Mouse (Mus musculus) stomach, embryonic 14.5 days (tissue): ENCODE data around the gene Rps24. TPM values are rescaled to one million over a fixed set of nuclear protein-coding genes. Genes with fewer than 3 reads are reported as not detected.

ENCODE experiments used
- ATAC-seq: fragments of 200-750 bp; cut with Nextera tagmentation; 2 replicates; pipeline ENCODE4 v1.8.0; 2017; ENCODE audit warnings: low read depth, moderate TSS enrichment; ENCODE audit not compliant: insufficient number of reproducible peaks, insufficient read depth, low FRiP score
- H3K27ac ChIP-seq: fragments of 300-500 bp; sonication (generic); 2 replicates; pipeline ENCODE4 v1.5.1; 2014; ENCODE audit warnings: mild to moderate bottlenecking, low read length, moderate library complexity, mixed read lengths
- H3K27me3 ChIP-seq: fragments of 300-500 bp; sonication (generic); 2 replicates; pipeline ENCODE4 v1.6.1; 2014; ENCODE audit warnings: low read length, control low read depth, mixed read lengths; ENCODE audit not compliant: control insufficient read depth, insufficient read depth
- H3K36me3 ChIP-seq: fragments of 300-500 bp; sonication (generic); 2 replicates; pipeline ENCODE4 v1.6.1; 2014; ENCODE audit warnings: mild to moderate bottlenecking, control low read depth, low read length, moderate library complexity, mixed read lengths; ENCODE audit not compliant: control insufficient read depth, insufficient read depth
- H3K4me1 ChIP-seq: fragments of 300-500 bp; sonication (generic); 2 replicates; pipeline ENCODE4 v1.6.1; 2014; ENCODE audit warnings: low read length, control low read depth, mixed read lengths; ENCODE audit not compliant: control insufficient read depth, insufficient read depth
- H3K4me2 ChIP-seq: fragments of 300-500 bp; sonication (generic); replicated peaks from 2 replicates; pipeline ENCODE4 v1.6.1; 2014; ENCODE audit warnings: low read depth, low read length, control low read depth
- H3K4me3 ChIP-seq: fragments of 300-500 bp; sonication (generic); 2 replicates; pipeline ENCODE4 v1.5.1; 2014; ENCODE audit warnings: low read depth, low read length, control low read depth
- H3K9ac ChIP-seq: fragments of 300-500 bp; sonication (generic); replicated peaks from 2 replicates; pipeline ENCODE4 v1.6.1; 2014; ENCODE audit warnings: low read depth, mild to moderate bottlenecking, control low read depth, low read length, moderate library complexity, mixed read lengths
- H3K9me3 ChIP-seq: fragments of 300-500 bp; sonication (generic); 2 replicates; pipeline ENCODE4 v1.6.1; 2016; ENCODE audit warnings: low read depth, low read length, control low read depth; ENCODE audit not compliant: control insufficient read depth
- WGBS: fragments of 180-500 bp; shearing (Covaris S2); extraction: QIAGEN DNeasy Blood & Tissue Kit; methylation state at CpG from one replicate; pipeline ENCODE4 v1.1.7; 2014; 5-methylcytosine and 5-hydroxymethylcytosine counted together
- polyA plus RNA-seq: library from polyadenylated mRNA; unstranded; fragments of >200 nt; fragmentation: Nextera tagmentation; extraction: Ambion mirVana; gene quantifications from 2 replicates; pipeline ENCODE4 v1.2.1, GENCODE M21; 2014

Rps24 gene
- polyA plus RNA-seq, 1 experiment from 2014 or later, result 1,408 TPM

DNA sequence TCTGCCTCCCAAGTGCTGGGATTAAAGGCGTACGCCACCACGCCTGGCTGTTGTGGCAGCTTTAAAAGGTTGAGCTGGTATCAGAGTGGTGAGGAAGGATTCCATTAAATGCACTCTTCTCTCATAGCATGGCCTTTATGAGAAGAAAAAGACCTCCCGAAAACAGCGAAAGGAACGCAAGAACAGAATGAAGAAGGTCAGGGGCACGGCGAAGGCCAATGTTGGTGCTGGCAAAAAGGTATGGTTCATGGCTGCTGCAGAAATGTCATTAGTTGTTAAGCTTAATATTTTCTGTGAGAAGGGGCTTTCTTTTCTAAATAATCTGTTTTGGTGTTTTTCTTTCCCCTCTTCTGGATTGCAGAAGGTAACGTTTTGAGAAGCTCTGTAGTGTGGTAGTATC is 6.3 kb downstream of the Rps24 start:
- Histone ChIP-seq H3K9me3 (no peaks in the 10 kb centered on the region), H3K36me3 (peaks cover 63% of the 10 kb centered on the region), H3K4me2 (peak overlapping the region; percentile 10; the same call in 1 of the 2 replicates), H3K27ac (no peak overlapping the region), H3K27me3 (no peaks in the 10 kb centered on the region), H3K4me3 (no peak overlapping the region), H3K4me1 (peaks cover 31% of the 10 kb centered on the region), H3K9ac (no peak overlapping the region)
- 87% methylated on average over 9 of the region's 9 CpGs for WGBS
- no peak for ATAC-seq

GRCm38 (mm10) chr14:24496507-24496906 is 9.6 kb downstream of the Rps24 start:
- H3K4me3 ChIP-seq, result no peak overlapping the region
- ATAC-seq, result no peak
- H3K27ac ChIP-seq, result no peak overlapping the region
- no peaks in the 10 kb centered on the region for H3K27me3 ChIP-seq
- WGBS, result 91% methylated on average over 1 of the region's 1 CpGs
- no peak overlapping the region for H3K4me2 ChIP-seq
- H3K9ac ChIP-seq, result no peak overlapping the region
- H3K4me1 ChIP-seq, result peaks cover 35% of the 10 kb centered on the region
- peaks cover 75% of the 10 kb centered on the region for H3K36me3 ChIP-seq
- H3K9me3 ChIP-seq, result no peaks in the 10 kb centered on the region

DNA sequence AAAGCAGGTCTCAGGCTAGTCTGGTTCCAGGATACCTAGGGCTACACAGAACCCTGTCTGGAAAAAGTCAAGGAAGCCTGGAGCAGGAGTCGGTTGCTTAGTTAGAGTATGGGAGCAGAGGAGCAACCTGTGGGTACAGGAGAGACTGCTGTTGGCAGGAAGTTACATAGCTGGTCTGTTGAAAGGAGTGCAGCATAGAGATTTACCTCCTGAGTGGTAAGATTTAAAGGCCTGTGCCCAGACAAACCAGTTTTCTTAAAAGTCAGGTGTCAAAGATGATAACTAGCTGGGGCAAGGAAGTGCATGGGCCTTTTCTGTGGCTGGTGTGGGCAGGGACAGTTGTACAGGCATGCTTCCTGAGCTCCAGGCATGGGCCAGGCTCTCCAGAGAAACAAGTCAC is 10.5 kb downstream of the Rps24 start:
- H3K9ac ChIP-seq, result no peak overlapping the region
- no peaks in the 10 kb centered on the region for H3K27me3 ChIP-seq
- H3K4me3 ChIP-seq, result no peak overlapping the region
- no peak overlapping the region for H3K4me2 ChIP-seq
- WGBS, result 86% methylated on average over 1 of the region's 1 CpGs
- H3K4me1 ChIP-seq, result peaks cover 26% of the 10 kb centered on the region
- no peak for ATAC-seq
- no peaks in the 10 kb centered on the region for H3K9me3 ChIP-seq
- H3K36me3 ChIP-seq, result peaks cover 69% of the 10 kb centered on the region
- no peak overlapping the region for H3K27ac ChIP-seq

DNA sequence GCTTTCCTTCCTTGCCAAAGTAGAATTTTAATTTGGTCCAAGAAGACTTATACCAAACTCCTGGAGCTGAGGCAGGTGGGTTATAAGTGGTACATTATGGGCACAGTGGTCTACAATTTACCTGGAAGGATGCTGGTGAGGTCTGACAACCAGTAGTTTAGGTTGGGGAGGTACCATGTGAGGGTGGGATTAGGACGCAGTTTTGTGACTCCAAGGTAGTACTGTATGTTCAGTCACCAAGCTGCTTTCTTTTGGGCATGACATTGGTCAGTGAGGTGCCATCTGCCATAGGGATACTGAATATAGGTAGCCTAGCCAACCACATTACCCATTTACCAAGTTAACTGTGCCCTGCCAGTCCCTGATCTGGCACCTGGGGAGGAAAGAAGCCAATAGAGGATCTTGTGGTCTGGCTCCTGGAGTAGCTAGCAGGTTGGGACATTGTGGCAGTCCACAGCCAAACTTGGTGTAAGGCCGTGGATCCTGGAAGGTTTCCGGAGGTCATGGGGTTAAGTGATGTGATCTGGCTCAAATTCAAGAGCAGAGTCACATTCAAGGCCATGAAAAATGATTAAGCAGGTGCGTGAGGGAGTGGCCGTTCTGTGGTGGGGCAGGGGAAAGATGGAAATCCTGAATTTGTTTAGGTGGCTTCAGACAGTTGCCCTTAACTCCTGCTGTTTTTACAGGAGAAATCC is 11.8 kb downstream of the Rps24 start:
- H3K9me3 ChIP-seq, result no peaks in the 10 kb centered on the region
- no peaks in the 10 kb centered on the region for H3K27me3 ChIP-seq
- H3K4me3 ChIP-seq, result no peak overlapping the region
- no peak overlapping the region for H3K27ac ChIP-seq
- peaks cover 57% of the 10 kb centered on the region for H3K36me3 ChIP-seq
- no peak for ATAC-seq
- H3K9ac ChIP-seq, result no peak overlapping the region
- WGBS, result 50% methylated on average over 5 of the region's 5 CpGs
- no peak overlapping the region for H3K4me2 ChIP-seq
- H3K4me1 ChIP-seq, result peaks cover 14% of the 10 kb centered on the region

DNA sequence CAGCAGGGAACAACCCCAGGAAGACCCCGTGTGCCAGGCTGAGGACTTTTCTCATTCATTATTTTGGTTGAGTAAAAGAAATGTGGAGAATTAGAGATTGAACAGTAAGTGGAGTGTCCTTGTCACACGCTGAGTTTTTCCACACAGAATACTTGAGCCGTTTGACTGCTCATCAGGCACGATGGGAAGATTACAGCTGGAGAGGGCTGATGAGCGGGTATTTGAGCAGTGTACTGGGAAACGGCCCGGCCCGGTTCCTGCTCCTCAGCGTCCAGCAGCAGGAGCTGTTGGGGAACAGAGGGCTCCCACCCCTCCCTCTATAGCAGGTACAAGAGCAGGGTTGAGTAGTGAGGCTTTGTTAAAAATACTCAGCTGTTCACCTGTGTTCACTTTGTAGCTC is 12.6 kb downstream of the Rps24 start:
- Histone ChIP-seq H3K4me1 (peaks cover 7% of the 10 kb centered on the region; the same call in 1 of the 2 replicates), H3K9ac (no peak overlapping the region), H3K27me3 (no peaks in the 10 kb centered on the region), H3K27ac (no peak overlapping the region), H3K4me3 (no peak overlapping the region), H3K36me3 (peaks cover 49% of the 10 kb centered on the region), H3K4me2 (no peak overlapping the region), H3K9me3 (no peaks in the 10 kb centered on the region)
- ATAC-seq, result no peak
- 39% methylated on average over 9 of the region's 9 CpGs for WGBS

- peak overlapping the region; percentile 18 for H3K27ac ChIP-seq
- no peak overlapping the region for H3K9ac ChIP-seq
- peak overlapping the region; percentile 22; the same call in 1 of the 2 replicates for H3K4me2 ChIP-seq
- peaks cover 41% of the 10 kb centered on the region for H3K36me3 ChIP-seq
- no peaks in the 10 kb centered on the region for H3K27me3 ChIP-seq
- peaks cover 6% of the 10 kb centered on the region; the same call in 1 of the 2 replicates for H3K4me1 ChIP-seq
- ATAC-seq, result peak; percentile 64
- no peak overlapping the region for H3K4me3 ChIP-seq
- WGBS, result 15% methylated on average over 18 of the region's 18 CpGs
- no peaks in the 10 kb centered on the region for H3K9me3 ChIP-seq
These were observed 13.3 kb downstream of the Rps24 start for GRCm38 (mm10) chr14:24500091-24500844.

DNA sequence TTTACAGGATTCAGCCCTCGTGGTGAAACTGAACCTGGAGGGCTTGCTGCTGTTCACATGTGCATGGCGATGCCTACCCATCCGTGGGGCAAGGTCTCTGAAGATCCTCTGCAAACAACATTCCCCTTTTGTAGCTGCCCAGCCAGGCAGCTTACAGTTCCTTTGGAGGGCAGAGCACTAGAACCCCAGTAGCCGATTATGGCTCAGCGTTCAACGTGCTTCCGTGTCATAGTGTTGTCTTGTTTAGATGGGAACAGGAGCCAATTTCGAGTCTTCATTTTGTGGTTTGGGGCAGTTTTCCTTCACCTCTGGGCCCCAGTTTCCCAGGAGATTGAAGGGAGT is 13.9 kb downstream of the Rps24 start:
- Histone ChIP-seq H3K36me3 (peaks cover 36% of the 10 kb centered on the region), H3K4me2 (peak overlapping the region; percentile 22; the same call in 1 of the 2 replicates), H3K4me3 (no peak overlapping the region), H3K9me3 (no peaks in the 10 kb centered on the region), H3K27ac (peak overlapping the region; percentile 18), H3K27me3 (no peaks in the 10 kb centered on the region), H3K9ac (no peak overlapping the region), H3K4me1 (peaks cover 6% of the 10 kb centered on the region; the same call in 1 of the 2 replicates)
- ATAC-seq, result no peak; the same call in 1 of the 2 replicates
- 8% methylated on average over 8 of the region's 8 CpGs for WGBS

- no peak overlapping the region for H3K4me2 ChIP-seq
- H3K4me3 ChIP-seq, result no peak overlapping the region
- H3K4me1 ChIP-seq, result peaks cover 6% of the 10 kb centered on the region; the same call in 1 of the 2 replicates
- no peaks in the 10 kb centered on the region for H3K27me3 ChIP-seq
- no peaks in the 10 kb centered on the region for H3K9me3 ChIP-seq
- H3K9ac ChIP-seq, result no peak overlapping the region
- ATAC-seq, result no peak
- H3K36me3 ChIP-seq, result peaks cover 31% of the 10 kb centered on the region
- peak overlapping the region; percentile 18; the same call in 1 of the 2 replicates for H3K27ac ChIP-seq
- 50% methylated on average over 4 of the region's 4 CpGs for WGBS
These were observed 14.3 kb downstream of the Rps24 start for GRCm38 (mm10) chr14:24501256-24501655.
